Mouse (Mus musculus): Measurements from ENCODE around the gene Tnfrsf14.

DNA sequence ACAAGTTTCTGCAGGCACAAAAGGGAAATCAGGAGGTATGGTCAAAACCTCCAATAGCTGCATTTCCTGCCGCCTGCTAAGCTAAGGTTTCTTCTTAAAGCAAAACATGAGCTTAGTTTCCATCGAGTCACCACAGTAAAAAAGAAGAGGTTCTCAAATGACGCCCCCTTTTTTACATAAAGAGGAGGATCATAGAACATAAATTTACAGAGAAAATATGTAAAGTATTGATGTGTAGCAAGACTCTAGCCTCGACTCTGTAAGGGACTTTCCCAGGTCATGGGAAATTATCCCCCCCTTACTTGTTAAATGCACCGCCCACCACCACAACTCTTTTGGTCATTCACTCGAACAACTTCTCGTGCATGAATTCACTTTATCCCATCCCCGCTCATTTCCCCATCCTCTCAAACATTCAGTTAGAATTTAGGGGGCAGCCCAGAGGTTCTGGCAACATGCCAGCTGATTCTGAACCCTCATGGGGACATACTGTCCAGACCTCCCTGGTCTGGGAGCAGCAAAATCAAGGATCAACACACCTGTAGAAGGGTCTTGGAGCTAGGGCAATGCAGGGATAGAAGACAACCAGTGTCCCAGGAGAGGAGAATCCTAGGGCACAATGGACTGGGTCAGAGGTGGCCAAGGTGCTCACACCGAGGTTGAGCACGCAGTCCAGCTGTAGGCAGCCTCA is 14.4 kb upstream of the Tnfrsf14 start:
- TF ChIP-seq CTCF (IDR thresholded peaks at IDR 0.05; ENCODE audit: low read depth), result no peak
- TF ChIP-seq EP300 (IDR thresholded peaks at IDR 0.05; ENCODE audit: low read depth), result no peak
